Mouse (Mus musculus) urinary bladder, postnatal 4 days (tissue): Measurements from ENCODE around the gene Shd.

ENCODE experiments used
- DNase-seq, 2 experiments: peaks; one replicate each; pipeline ENCODE4 v3.0.0; 2021 to 2022; ENCODE audit warnings: low spot score in 2 of 2

Gene Shd

GRCm38 (mm10) chr17:55958918-55959728 is 11.1 kb upstream of the Shd start, which contains the start of gene Yju2:
Yju2 (plus strand) TSS chr17:55959099.
- peak; percentile 90 to 91 for DNase-seq

- DNase-seq = peak in 1 of 2 experiments; percentile 56
Measured at GRCm38 (mm10) chr17:55959946-55960740, 10.1 kb upstream of the Shd start.

- DNase-seq = no peak
Measured at GRCm38 (mm10) chr17:55960791-55961190, 9.5 kb upstream of the Shd start.

GRCm38 (mm10) chr17:55961631-55962030 is 8.6 kb upstream of the Shd start:
- peak in 1 of 2 experiments; percentile 54 for DNase-seq

GRCm38 (mm10) chr17:55963171-55963570 is 7.1 kb upstream of the Shd start:
- peak in 1 of 2 experiments; percentile 56 for DNase-seq

- DNase-seq = no peak
Measured at GRCm38 (mm10) chr17:55964496-55964895, 5.8 kb upstream of the Shd start.

GRCm38 (mm10) chr17:55964996-55965395 is 5.3 kb upstream of the Shd start:
- peak in 1 of 2 experiments; percentile 56 for DNase-seq

GRCm38 (mm10) chr17:55967186-55967585 is 3.1 kb upstream of the Shd start:
- no peak for DNase-seq

GRCm38 (mm10) chr17:55968210-55968609 is 2.1 kb upstream of the Shd start:
- DNase-seq = no peak

GRCm38 (mm10) chr17:55969560-55969959 is 707 bp upstream of the Shd start:
- DNase-seq = no peak

GRCm38 (mm10) chr17:55971453-55971852 is 1.2 kb downstream of the Shd start:
- no peak for DNase-seq

- peak; percentile 64 to 84 for DNase-seq
Measured at GRCm38 (mm10) chr17:55976255-55976862, 6.1 kb downstream of the Shd start.

- no peak for DNase-seq
Measured at GRCm38 (mm10) chr17:55977301-55977700, 7.0 kb downstream of the Shd start.

GRCm38 (mm10) chr17:55986030-55986961 is 16.0 kb downstream of the Shd start, which contains the start of gene Fsd1:
Fsd1 (plus strand) TSS chr17:55986509.
- no peak for DNase-seq

GRCm38 (mm10) chr17:55990278-55990898 is 20.1 kb downstream of the Shd start:
- DNase-seq = no peak

GRCm38 (mm10) chr17:55996007-55996406 is 25.7 kb downstream of the Shd start:
- DNase-seq = no peak

GRCm38 (mm10) chr17:55999794-56000499 is 29.7 kb downstream of the Shd start:
- DNase-seq = no peak

- no peak for DNase-seq
Measured at GRCm38 (mm10) chr17:56003000-56003399, 32.7 kb downstream of the Shd start.

GRCm38 (mm10) chr17:56005415-56006061 is 35.3 kb downstream of the Shd start, which contains the start of the genes Stap2 and Mpnd:
Stap2 (minus strand) TSS chr17:56005584.
Mpnd (plus strand) TSS chr17:56005711.
- DNase-seq = no peak
